Mouse (Mus musculus): ENCODE measurements around the gene Cldn5.

Cldn5 gene

DNA sequence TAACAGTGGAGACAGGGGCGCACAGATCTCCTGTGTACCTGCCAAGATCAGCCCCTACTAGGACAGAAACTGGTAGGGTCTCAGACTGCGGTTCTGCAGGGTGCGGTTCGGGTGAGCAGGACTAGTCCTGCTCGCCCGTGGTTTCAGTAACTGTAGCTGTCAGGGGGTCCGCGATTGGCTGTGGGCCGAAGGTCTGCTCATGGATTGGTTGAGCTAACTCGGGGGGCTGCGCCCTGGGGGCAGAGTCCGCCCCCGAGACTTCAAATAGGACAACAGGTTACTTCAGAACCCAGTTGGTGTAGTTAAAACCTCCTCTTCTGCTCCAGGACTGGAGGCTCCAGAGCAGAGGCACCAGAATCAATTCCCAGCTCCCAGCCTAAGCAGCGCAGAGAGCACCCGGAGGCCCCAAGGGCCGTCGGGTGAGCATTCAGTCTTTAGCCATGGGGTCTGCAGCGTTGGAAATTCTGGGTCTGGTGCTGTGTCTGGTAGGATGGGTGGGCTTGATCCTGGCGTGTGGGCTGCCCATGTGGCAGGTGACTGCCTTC lies at the start of gene Cldn5:
Gene Cldn5, plus strand, starts transcription at position 292 of the 545 bp plus-strand sequence.
- DNase-seq (ENCODE audit: low spot score in 2 of 2): no peak

DNA sequence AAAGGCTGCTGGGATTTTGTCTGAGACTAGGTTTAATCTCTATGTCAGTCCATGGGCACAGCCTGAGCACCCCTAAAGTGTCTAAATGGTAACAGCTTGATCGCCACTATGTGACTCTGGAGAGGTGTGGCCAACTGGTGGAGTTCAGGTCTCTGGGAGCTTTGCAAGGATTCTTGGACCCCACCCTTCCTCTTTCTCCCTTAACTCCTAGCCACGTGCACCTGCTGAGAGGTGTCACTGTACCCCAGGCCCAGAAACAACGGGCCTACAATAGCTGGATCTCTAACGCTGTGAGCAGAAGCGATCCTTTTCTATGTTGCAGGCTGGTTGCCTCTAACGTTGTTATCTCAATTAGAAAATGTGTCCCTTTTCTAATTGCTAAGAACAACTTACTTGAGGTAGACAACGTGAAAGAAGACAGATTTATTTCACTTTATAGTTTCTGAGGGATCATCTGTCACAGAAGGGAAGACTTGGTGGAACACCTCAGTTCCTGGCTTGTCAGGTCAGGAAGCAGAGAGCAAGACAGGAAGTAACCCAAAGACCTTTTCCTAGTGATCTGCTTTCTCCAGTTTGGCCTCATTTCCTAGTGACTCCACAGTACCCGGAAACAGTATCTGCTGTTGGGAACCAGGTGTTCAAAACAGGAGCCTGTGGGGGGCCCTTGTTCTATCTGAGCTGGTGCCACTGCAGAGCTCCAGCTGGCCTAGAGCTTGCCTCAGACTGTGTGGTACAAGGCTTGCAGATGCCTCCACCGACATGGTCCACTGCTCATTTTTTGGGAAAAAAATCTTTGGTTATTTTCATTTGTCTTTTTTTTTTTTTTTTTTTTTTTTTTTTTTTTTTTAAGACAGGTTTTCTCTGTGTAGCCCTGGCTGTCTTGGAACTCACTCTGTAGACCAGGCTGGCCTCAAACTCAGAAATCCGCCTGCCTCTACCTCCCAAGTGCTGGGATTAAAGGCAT lies 48.8 kb upstream of the Cldn5 start:
- no peak for DNase-seq (ENCODE audit: low spot score in 2 of 2)

DNA sequence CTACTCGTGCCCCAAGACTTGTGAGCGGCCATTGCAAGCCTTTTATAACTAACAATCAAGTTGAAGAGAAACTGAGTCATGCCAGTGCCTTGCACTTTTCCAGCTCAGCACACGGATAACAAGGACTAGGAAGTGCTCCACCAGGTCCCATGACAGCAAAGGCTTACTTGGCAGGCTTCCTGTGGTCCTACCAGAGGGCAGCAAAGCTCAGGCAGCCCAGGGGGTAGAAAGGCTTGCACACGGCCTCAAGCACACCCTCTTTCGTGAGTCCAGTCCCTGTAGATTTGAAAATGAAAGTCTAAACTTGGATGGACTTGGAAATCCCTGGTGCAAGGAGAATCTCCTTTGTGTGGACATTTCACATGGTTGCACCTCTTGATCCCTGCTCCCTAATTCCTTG lies 47.5 kb upstream of the Cldn5 start:
- DNase-seq (ENCODE audit: low spot score in 2 of 2): no peak

DNA sequence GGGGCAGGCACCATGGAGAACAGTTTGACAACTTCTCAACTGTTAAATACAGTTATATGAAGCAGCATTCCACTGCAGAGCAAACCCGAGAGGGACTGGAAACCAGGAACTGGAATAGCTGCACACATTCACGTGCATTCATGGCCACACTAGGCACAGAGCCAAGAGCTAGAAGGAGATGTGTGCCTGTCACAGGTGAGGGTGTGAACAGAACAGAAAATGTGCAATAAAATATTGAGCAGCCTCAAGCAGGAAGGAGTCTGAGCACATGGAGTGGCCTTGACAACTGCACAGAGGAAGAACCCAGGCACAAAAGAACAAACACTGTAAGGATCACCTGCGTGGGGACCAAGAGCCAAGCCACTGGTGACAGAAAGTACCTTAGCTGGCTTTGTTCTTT lies 46.0 kb upstream of the Cldn5 start:
- no peak for DNase-seq (ENCODE audit: low spot score in 2 of 2)

DNA sequence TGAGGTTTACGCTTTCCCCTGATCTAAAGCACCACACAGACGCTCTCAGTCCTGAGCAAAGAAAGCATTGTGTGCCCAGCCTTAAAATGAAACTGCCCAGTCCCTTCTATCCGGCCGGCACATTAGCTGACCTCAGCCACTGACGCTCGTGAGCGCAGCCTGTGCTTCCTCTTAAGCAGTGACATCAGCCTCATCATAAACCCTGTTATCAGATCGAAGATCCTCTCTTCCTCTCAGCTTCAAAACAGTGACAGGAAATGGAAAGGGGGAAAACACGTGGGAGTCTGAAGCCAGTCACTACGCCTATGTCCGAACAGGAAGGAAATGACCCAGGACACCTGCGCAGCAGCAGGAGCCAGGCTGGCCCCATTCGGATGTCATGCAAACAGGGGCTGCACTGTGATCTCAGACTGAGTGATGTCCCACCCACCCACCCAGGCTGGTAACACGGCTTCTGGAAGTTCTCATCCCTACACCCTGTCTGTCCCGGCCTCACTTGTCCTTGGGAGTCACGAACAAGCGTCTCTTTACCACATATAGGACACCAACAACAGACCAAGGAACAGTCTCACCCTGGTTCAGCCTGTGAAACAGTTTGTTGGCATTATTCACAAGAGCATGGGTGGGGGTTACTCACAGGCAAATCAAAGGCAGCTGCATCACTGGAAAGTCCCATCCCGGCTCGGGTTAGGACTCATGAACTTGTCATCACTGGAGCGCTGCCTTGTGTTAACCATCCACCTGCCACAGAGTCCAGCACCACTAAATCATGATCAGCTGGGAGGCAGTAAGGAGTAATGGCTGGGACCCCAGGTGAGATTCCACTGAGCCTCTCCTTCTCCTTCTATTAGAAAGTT lies 43.3 kb upstream of the Cldn5 start:
- no peak for DNase-seq (ENCODE audit: low spot score in 2 of 2)

DNA sequence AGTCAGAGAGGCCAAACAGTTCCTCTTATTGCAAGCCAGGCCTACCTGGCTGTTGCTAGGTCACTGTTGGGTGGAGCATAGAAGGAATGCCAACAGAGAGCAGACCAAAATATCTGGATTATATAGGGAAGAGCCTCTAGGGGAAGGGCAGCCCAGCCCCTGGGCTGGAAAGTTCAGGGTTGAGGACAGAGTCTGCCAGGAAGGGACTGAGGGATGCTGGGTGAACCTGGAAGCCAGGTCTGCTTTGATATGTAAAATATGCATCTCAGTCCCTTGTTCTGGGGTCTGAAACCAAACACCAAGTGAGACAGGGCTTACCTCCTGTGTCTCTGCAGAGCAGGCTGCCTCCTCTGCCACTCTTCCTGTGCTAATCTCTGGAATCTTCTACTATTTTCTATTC lies 38.3 kb upstream of the Cldn5 start:
- no peak for DNase-seq (ENCODE audit: low spot score in 2 of 2)

DNA sequence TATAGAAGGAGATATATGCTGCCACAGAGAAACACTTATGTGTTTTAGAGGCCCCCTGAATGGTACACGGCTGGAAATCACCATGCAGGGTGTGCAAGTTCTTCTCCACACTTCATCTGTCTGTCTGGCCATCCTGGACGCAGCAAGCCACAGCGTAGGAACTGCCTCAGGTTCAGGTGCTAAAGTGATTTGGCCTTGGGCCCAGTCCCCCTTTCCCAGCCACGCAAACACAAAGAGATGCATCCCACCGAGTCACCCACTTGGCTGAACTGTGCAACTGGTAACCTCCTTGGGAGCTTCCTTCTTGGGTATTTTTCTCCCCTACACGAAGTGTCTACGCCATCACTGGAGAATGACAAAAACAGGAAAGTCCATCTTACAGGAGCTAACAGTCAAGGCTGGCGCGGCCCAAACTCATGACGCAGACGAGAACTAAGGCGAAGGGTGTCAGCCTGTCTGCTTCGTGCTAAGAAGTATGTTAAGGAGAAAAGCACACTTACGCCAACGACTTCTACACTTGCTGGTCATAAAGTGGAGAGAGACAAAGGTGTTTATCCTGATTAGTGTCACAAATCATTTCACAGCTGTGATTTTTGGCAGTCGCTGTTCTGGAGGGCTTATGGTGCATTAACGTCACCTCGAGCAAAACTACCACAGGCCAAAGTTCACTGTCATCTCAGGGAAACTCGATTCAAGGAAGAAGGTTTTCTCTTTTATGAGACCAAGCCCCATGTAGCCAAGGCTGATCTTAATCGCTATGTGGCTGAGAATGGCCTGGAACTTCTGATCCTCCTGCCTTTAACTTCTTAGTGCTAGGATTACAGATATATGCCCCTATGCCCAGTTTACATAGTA lies 30.2 kb upstream of the Cldn5 start:
- no peak for DNase-seq (ENCODE audit: low spot score in 2 of 2)

DNA sequence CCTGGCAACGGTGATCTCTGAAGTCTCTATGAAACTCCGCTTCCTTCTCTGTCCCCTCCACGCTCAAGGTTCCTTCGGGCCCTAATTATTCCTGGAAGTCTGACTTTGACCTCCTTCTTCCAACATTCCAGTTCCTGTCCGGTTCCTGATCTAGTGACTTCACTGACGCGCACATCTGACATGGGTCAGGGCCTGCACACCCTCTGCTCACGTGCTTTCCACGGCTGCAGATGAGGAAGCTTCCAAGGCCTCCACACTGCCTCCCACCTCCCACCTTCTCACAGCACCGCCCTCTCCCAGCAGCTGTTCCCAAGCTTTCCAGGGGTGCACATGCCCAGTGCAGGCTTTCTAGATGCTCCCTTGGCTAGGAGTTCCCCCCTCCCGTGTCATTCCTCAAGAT lies 25.5 kb upstream of the Cldn5 start:
- no peak for DNase-seq (ENCODE audit: low spot score in 2 of 2)

DNA sequence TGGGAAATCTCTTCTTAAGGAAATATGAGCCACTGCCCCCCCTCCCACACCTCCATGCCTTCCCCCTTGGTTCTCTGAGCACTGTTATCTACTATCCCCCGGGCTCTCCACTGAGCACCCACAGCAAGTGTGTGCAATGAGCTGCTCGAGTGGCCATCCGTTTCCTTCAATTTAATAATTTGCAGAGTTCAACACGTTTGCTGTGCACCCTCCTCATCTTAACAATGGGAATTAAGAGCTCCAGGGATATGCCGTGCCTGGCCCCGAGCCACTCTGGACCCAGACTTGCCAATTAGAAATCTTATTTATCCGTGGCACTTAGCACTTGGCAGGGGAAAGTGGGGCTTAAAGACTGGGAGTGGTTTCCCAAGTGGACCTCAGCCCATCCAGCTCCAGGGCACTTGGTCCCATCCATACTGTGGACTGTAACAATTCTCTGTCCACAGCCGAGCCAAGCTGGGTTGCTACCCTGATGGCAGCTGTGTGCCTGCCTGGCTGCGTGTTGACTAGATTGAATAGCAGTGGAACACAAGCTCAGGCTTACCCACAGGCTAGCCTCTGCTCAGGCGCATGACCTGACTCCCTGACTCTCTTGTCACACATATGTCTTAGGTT lies 24.7 kb upstream of the Cldn5 start:
- no peak for DNase-seq (ENCODE audit: low spot score in 2 of 2)

DNA sequence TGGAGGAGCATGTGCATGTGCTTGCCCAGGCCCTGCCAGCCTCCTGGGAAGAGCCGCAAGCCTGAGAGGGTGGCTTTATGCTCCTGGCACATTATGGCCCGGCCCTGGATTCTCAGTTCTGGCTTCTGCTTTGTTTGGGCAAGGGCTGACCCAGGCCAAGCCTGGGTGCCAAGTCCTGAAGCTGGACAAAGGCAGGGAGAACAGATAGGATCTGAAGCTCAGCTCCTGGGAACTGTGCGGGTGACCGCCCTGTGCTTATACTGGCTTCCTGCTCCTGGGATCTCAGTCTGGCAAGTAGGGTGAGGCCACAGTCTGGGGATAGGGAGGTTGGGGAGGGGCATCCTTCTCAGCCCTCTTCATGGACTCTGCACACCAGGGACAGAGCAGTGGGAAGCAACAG lies 14.9 kb upstream of the Cldn5 start:
- DNase-seq (ENCODE audit: low spot score in 2 of 2): no peak

DNA sequence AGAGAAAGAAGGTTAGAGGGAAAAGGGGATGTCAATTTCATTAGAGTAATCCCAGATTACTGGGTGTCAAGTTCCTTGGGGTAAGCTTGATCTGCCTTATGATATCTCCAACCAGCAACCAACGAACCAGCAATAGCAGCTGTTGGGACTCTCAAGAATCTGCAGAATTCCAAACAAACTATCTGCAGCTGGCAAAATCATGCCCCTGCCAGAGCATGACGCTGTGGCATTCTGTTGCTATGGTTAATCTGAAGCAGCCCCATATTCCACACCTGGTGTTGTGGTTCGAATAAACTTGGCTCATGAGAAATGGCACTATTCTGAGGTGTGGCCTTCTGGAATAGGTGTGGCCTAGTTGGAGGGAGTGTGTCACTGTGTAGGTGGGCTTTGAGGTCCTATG lies 13.7 kb upstream of the Cldn5 start:
- DNase-seq (ENCODE audit: low spot score in 2 of 2): no peak

DNA sequence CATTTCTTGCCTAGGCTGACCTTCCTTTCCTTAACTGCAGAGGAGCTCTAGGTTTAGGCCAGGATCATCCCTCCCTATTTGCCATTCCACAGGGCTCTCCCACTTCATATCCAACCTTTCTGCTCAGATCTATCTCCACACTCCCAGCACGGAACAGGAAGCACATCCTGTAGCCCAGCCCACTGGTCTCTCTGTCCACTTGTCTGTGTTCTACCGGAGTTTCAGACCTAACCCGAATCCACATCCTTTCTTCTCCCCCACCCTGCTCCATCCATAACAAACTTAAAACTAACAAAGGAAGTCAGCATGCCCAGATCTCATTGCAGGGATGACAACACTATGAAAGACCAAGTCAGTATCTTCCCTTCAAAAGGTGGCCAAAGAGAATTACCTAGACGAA lies 10.3 kb upstream of the Cldn5 start:
- no peak for DNase-seq (ENCODE audit: low spot score in 2 of 2)

DNA sequence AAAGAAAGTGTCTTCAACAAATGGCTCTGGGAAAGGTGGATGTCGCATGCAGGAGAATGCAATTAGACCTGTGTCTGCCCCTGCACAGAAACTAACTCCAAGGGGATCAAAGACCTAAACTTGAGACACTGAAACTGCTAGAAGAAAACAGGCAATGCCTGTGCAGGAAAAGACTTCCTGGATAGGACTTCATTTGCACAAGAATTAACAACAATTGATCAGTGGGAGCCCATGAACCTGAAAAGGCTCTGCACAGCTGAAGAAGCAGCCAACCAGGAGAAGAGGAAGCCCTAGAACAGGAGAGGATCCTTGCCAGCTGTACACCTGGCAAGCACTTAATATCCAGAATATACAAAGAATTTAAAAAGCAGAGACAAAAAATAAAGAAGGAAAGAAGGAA lies 7.1 kb upstream of the Cldn5 start:
- no peak for DNase-seq (ENCODE audit: low spot score in 2 of 2)

DNA sequence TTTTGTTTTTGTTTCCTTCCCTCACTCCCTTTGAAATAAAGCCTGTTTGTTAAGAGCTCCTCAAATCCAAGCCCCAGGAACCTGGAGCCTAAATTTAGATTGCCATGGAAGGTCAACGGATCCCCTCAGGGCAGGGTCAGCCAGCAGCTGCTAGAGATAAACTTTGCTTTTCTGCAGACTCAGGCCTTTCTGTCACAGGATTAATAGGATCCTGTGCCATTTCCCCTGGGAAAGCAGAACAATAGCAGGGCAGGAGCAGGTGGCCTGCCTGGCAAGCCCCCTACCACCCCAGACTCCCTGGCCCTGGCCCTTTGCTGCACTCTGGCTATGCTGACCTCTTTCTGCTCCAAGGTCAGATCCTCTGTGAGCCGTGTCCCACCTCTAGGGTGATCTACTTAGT lies 2.7 kb upstream of the Cldn5 start:
- DNase-seq (ENCODE audit: low spot score in 2 of 2): no peak

DNA sequence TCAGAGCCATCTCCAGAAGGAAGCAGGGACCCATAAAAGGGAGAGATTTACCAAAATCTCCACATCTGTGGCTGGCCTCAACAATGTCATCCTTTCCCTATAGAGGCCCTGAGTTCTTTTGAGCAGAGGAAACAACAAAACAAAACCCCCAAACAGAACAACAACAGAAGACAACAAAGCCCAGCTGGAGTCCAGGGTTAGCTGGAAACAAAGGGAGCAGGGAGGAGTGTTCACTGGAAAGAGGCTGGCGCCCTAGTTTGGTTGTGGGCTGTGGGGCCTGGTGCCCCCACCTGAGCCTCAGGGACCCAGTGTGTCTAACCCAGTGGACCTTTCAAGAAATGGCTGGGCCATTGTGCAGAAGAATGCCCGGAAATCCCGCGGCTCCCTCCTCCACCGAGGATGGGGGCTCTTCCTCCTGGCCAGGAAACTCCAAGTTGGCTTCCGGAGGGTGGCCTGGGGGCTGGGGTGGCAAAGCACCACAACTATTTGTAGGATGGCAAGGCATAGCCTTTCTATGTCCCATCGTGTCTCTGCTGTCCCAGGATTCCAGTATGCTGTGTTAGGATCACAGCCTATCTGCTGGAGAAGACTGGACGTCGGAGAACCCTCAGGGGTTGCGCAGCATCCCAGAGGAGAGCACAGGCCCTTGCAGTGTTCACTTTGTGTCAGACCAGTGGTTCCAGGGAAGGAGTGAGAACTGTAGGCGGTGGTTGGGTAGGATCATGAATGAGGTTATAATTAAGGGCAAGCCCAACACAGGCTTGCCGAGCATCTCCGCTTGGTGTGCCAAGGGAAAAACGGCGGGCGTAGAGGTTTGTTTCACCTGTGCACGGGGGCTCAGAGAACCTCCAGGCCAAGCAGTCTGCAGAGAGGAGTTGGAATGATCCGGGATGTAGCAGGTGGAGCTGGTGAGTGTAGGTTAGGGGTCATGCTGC lies 759 bp upstream of the Cldn5 start:
- DNase-seq (ENCODE audit: low spot score in 2 of 2): no peak

DNA sequence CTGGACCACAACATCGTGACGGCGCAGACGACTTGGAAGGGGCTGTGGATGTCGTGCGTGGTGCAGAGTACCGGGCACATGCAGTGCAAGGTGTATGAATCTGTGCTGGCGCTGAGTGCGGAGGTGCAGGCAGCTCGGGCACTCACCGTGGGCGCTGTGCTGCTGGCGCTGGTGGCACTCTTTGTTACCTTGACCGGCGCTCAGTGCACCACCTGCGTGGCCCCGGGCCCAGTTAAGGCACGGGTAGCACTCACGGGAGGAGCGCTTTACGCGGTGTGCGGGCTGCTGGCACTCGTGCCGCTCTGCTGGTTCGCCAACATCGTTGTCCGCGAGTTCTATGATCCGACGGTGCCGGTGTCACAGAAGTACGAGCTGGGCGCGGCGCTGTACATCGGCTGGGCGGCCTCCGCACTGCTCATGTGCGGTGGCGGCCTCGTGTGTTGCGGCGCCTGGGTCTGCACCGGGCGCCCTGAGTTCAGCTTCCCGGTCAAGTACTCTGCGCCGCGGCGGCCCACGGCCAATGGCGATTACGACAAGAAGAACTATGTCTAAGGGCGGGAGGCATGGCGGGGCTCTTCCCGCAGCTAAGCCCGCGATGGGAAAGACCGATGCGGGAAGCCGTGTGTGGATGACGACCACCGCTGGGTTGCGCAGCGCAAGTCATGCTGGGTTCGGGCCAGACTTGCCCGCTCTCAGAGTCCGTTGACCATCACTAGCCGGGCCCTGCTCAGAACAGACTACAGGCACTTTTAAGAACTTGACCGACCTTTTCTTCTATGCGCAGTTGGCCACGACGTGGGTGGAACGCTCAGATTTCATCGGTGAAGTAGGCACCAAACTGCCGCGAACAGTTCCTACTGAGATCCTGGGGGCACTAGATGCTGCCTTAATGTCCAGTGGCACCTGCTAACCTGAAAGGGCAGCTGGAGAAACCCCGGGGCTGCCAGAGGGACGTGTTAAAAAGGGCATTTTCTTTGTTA lies 744 bp downstream of the Cldn5 start:
- no peak for DNase-seq (ENCODE audit: low spot score in 2 of 2)

DNA sequence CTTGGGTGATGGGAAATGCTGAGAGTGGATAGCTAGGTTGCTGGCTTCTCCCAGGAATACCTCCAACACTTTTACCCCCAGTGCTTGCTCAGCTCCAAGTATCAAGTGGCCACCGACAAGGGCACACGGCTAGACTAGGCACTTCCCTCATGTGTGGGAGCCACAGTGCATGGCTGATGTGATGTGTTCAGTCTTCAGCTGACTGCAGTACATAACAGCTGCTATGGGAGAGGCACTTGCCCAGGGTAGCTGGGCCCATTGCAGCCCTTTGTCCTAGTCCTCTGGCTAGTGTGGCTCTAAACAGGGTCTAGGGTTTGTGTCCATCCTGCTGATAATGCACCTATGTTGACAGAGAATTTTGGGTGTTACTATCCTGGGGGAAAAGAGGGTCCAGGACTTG lies 1.8 kb downstream of the Cldn5 start:
- DNase-seq (ENCODE audit: low spot score in 2 of 2): no peak

DNA sequence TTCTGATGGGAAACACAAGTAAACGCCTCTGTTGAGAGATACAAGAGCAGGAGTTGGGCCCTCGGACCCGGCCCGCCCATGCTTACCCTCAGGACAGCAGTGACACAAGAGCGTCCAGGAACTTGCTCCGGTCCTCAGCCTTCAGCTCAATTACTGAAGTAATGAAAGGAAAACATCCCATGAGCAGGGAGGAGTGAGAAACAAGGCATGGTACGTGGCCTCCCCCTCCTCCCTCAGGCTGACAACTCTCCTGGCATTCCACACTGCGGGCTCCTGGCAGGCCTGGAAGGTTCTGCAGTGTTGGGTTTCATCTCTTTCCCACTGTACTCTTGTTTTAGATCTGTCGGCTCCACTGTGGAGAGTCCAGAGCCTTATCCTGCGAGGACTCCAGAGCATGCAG lies 5.2 kb downstream of the Cldn5 start:
- no peak for DNase-seq (ENCODE audit: low spot score in 2 of 2)

DNA sequence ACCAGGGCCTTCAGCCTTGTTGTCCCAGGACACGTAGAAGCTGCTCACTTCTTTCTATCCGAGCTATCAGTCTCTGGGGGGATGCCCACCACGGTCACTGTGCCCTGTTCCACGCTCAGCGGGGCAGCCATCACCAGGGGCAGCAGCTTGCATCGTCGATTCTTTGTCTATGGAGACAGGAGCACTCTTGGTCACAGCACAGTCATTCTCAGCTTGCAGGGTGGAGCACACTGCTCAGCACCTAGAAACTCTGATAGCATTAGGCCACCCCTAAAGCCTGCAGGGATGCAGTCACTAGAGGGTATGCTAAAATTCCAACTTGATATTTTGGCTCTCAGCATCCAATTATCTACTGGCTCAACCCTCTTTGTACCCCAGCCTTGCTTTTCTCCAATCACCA lies 8.4 kb downstream of the Cldn5 start:
- no peak for DNase-seq (ENCODE audit: low spot score in 2 of 2)
